Mouse (Mus musculus) subcutaneous adipose tissue, adult 2 months (tissue): ENCODE data around the gene D17H6S53E. TPM values are rescaled to one million over a fixed set of nuclear protein-coding genes. Genes with fewer than 3 reads are reported as not detected.

Experiments used
- polyA plus RNA-seq: library from polyadenylated mRNA; depleted of rRNA; stranded (reverse); fragments of >200 nt; gene quantifications from 2 replicates; pipeline ENCODE4 v1.2.3, GENCODE M21; 2012; ENCODE audit warnings: low replicate concordance; rRNA removed

The D17H6S53E gene
- polyA plus RNA-seq, 1 experiment, result 11.3 TPM

Other genes with a start within 250 kb of the D17H6S53E start
- 7.5 and 24.8 TPM in 2 replicates for gene Zbtb12, start 246.9 kb upstream of the D17H6S53E start, polyA plus RNA-seq
- not detected in 2 replicates for gene Gm20547, start 244.3 kb upstream of the D17H6S53E start, polyA plus RNA-seq
- gene C2, start 228.1 kb upstream of the D17H6S53E start, polyA plus RNA-seq, result 69.3 and 73.7 TPM in 2 replicates
- gene Ehmt2, start 227.9 kb upstream of the D17H6S53E start, polyA plus RNA-seq, result 185 and 311 TPM in 2 replicates
- 0.10 and 12.1 TPM in 2 replicates for gene Slc44a4, start 211.9 kb upstream of the D17H6S53E start, polyA plus RNA-seq
- 41.5 and 44.0 TPM in 2 replicates for gene Neu1, start 195.1 kb upstream of the D17H6S53E start, polyA plus RNA-seq
- 15.3 and 47.3 TPM in 2 replicates for gene Hspa1b, start 167.1 kb upstream of the D17H6S53E start, polyA plus RNA-seq
- not detected in 2 replicates for gene Gm20481, start 156.5 kb upstream of the D17H6S53E start, polyA plus RNA-seq
- 8.7 and 27.0 TPM in 2 replicates for gene Hspa1a, start 154.2 kb upstream of the D17H6S53E start, polyA plus RNA-seq
- gene Hspa1l, start 153.7 kb upstream of the D17H6S53E start, polyA plus RNA-seq, result 0.46 and 0.59 TPM in 2 replicates
- gene Lsm2, start 144.5 kb upstream of the D17H6S53E start, polyA plus RNA-seq, result 69.2 and 79.0 TPM in 2 replicates
- 61.9 and 207 TPM in 2 replicates for gene Vars, start 125.4 kb upstream of the D17H6S53E start, polyA plus RNA-seq
- gene Vwa7, start 109.8 kb upstream of the D17H6S53E start, polyA plus RNA-seq, result 0.39 and 0.62 TPM in 2 replicates
- 0.54 and 1.7 TPM in 2 replicates for gene Sapcd1, start 98.4 kb upstream of the D17H6S53E start, polyA plus RNA-seq
- 1.8 TPM in 2 replicates for gene Msh5, start 79.6 kb upstream of the D17H6S53E start, polyA plus RNA-seq
- gene Clic1, start 76.4 kb upstream of the D17H6S53E start, polyA plus RNA-seq, result 87.4 and 180 TPM in 2 replicates
- gene Ddah2, start 67.3 kb upstream of the D17H6S53E start, polyA plus RNA-seq, result 59.2 and 121 TPM in 2 replicates
- 0.17 TPM in 1 of 2 replicates, not detected in the other for gene Ly6g6c, start 61.0 kb upstream of the D17H6S53E start, polyA plus RNA-seq
- 0.09 and 0.21 TPM in 2 replicates for gene Mpig6b, start 60.2 kb upstream of the D17H6S53E start, polyA plus RNA-seq
- 0.24 and 4.5 TPM in 2 replicates for gene Ly6g6e, start 49.5 kb upstream of the D17H6S53E start, polyA plus RNA-seq
- gene Ly6g6d, start 48.3 kb upstream of the D17H6S53E start, polyA plus RNA-seq, result 2.3 and 5.4 TPM in 2 replicates
- not detected in 2 replicates for gene Ly6g6f, start 40.8 kb upstream of the D17H6S53E start, polyA plus RNA-seq
- 206 and 214 TPM in 2 replicates for gene Abhd16a, start 37.1 kb upstream of the D17H6S53E start, polyA plus RNA-seq
- gene Ly6g5c, start 18.1 kb upstream of the D17H6S53E start, polyA plus RNA-seq, result 3.1 TPM in 1 of 2 replicates, not detected in the other
- gene Ly6g5b, start 10.9 kb upstream of the D17H6S53E start, polyA plus RNA-seq, result 1.9 and 3.2 TPM in 2 replicates
- gene Gpank1, start 4.9 kb upstream of the D17H6S53E start, polyA plus RNA-seq, result 12.3 and 16.6 TPM in 2 replicates
- gene Csnk2b, start 4.3 kb upstream of the D17H6S53E start, polyA plus RNA-seq, result 304 and 310 TPM in 2 replicates
- 0.17 TPM in 1 of 2 replicates, not detected in the other for gene Apom, start 5.7 kb downstream of the D17H6S53E start, polyA plus RNA-seq
- gene Bag6, start 8.8 kb downstream of the D17H6S53E start, polyA plus RNA-seq, result 178 and 246 TPM in 2 replicates
- gene Prrc2a, start 38.5 kb downstream of the D17H6S53E start, polyA plus RNA-seq, result 249 and 404 TPM in 2 replicates
- gene Aif1, start 49.7 kb downstream of the D17H6S53E start, polyA plus RNA-seq, result 1.9 and 5.2 TPM in 2 replicates
- gene Lst1, start 62.1 kb downstream of the D17H6S53E start, polyA plus RNA-seq, result 23.5 and 60.6 TPM in 2 replicates
- gene Ltb, start 68.1 kb downstream of the D17H6S53E start, polyA plus RNA-seq, result 4.2 and 11.0 TPM in 2 replicates
- gene Tnf, start 75.6 kb downstream of the D17H6S53E start, polyA plus RNA-seq, result 2.2 and 3.1 TPM in 2 replicates
- 0.16 and 0.69 TPM in 2 replicates for gene Lta, start 79.0 kb downstream of the D17H6S53E start, polyA plus RNA-seq
- 0.64 and 4.9 TPM in 2 replicates for gene Gm16181, start 94.5 kb downstream of the D17H6S53E start, polyA plus RNA-seq
- gene Atp6v1g2, start 107.3 kb downstream of the D17H6S53E start, polyA plus RNA-seq, result 7.5 and 9.8 TPM in 2 replicates
- 14.3 and 18.2 TPM in 2 replicates for gene Nfkbil1, start 109.4 kb downstream of the D17H6S53E start, polyA plus RNA-seq
- 285 and 496 TPM in 2 replicates for gene Ddx39b, start 115.4 kb downstream of the D17H6S53E start, polyA plus RNA-seq
- 1,137 and 2,644 TPM in 2 replicates for gene H2-D1, start 136.4 kb downstream of the D17H6S53E start, polyA plus RNA-seq
- gene H2-Q1, start 194.0 kb downstream of the D17H6S53E start, polyA plus RNA-seq, result not detected in 2 replicates
- gene H2-Q2, start 215.9 kb downstream of the D17H6S53E start, polyA plus RNA-seq, result 2.4 TPM in 1 of 2 replicates, not detected in the other